Mouse (Mus musculus): ENCODE data around the gene Irf6.

DNA sequence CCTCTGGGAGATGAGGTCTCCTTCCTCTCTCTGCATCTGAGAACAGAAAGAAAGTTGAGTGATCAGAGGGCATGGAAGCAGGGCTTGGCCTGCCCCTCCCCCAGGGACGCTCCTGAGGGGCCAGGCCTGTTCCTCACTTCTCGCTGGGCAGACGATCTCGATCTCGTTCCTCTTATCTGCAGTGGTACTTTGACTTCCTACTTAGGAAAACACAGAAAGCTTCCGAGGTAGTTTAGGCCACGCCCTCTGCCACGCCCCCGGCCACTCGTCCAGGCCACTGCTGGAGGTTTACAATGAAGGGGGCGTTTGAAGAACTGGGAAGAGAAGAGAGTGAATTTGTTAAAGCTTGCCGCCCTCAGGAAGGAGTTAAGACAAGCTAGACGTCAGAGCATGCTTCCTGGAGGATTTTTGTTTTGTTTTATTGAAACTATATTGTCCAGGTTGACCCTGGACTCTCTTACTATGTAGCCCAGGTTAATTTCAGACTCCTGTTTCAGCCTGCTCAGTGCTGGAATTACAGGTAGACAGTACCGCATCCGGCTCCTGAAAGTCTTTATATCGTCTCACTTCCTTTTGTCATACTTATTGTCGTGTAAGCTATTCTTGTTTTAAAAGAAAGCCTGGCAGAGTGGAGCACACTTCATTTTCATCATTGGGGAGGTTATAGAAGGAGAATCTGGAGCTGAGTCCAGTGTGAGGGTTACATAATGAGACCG lies 7.6 kb downstream of the Irf6 start:
- no peak for TF ChIP-seq CTCF (conservative IDR thresholded peaks at IDR 0.05; ENCODE audit: low read length)
- no peak for TF ChIP-seq NANOG (IDR thresholded peaks at IDR 0.05; ENCODE audit: borderline replicate concordance, low read length)
- no peak for TF ChIP-seq POU5F1 (IDR thresholded peaks at IDR 0.05; ENCODE audit: borderline replicate concordance, low read length)

Data from E14TG2a.4 (cell line).